Mouse (Mus musculus): Measurements from ENCODE around the gene Xrcc4.
"Not testable (repeated sequence)": the region's sequence is repeated elsewhere in the genome, so short reads cannot be mapped to it uniquely, and the experiment has no call there.

Gene Xrcc4

DNA sequence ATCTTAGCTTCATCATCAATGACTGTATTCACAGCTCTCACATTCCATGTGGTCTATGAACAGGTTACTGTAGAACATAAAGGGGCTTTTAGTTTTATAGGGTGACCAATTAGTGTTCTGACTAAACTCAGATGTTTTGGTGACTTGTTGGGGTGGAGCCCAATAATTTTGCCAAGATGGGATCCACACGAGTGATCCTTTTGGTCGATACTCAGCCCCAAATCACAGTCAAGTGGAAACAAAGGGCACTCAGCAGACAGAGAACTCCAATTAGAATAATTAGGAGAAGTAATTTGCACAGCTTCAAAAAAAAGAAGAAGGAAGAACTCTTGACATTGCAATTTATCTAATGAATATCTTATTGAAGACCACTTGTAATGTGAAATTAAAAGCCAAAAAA is 274.9 kb downstream of the Xrcc4 start:
- no peak for DNase-seq (ENCODE audit: low spot score in 2 of 2)

DNA sequence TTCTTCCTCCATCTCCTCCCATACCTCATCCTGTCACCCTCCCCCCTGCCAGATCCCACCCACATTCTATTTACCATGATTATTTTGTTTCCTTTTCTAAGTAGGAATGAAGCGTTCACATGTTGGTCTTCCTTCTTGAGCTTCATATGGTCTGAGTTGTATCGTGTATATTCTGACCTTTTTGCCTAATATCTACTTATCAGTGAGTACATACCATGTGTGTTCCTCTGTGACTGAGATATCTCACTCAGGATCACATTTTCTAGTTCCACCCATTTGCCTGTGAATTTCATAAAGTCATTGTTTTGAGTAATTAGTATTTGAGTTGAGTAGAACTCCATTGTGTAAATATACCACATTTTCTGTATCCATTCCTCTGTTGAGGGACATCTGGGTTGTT is 277.2 kb downstream of the Xrcc4 start:
- no peak for DNase-seq (ENCODE audit: low spot score in 2 of 2)

GRCm38 (mm10) chr13:89809024-89809423 is 280.4 kb downstream of the Xrcc4 start:
- DNase-seq (ENCODE audit: low spot score in 2 of 2), result no peak

- DNase-seq (ENCODE audit: low spot score in 2 of 2), result no peak
These were observed 287.5 kb downstream of the Xrcc4 start for GRCm38 (mm10) chr13:89801901-89802300.

- no peak for DNase-seq (ENCODE audit: low spot score in 2 of 2)
These were observed 291.7 kb downstream of the Xrcc4 start for GRCm38 (mm10) chr13:89797721-89798120.

DNA sequence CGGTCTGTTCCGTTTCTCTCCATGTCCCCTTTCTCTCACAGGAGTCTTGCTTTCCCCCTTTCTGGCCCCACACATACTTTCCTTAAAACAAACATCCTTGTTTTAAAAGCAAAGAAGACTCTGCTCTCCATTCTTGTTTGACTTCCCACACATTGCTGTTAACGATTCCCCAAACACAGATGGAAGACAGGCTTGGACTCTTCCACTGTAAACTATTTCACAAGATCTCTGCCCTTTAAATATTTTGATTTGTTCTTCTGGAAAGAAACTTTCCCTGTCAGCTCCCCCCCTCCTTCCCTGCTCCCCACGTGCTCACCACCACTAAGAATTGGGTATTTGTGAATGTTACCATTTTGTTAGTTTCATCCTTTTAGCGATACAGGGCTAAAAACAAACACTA is 297.9 kb downstream of the Xrcc4 start:
- DNase-seq (ENCODE audit: low spot score in 2 of 2), result no peak

DNA sequence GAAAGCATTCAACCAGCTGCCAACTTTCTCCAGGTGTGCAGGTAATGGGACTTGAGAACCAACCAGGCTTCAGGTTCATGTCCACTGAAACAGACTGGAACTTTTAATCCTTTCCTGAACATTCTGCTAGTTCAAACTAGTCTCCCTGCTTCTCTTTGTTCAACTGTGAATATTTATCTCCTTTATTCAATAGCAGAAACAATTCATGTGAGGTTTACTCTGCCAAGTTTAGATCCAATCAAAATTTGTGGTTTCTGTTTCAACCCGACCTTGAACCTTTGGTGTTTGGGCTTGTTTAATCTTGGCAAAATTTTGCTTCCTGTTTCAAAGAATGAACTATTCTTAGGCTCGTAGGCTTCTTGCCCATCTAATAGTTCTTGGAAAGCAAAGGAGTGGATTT is 306.5 kb downstream of the Xrcc4 start:
- DNase-seq (ENCODE audit: low spot score in 2 of 2), result no peak

GRCm38 (mm10) chr13:89780276-89780675 is 309.1 kb downstream of the Xrcc4 start:
- DNase-seq (ENCODE audit: low spot score in 2 of 2), result no peak

- peak in 1 of 2 experiments; percentile 31 for DNase-seq (ENCODE audit: low spot score in 2 of 2)
These were observed 310.0 kb downstream of the Xrcc4 start for GRCm38 (mm10) chr13:89779208-89779911.

GRCm38 (mm10) chr13:89777764-89778163 is 311.6 kb downstream of the Xrcc4 start:
- DNase-seq (ENCODE audit: low spot score in 2 of 2), result no peak

DNA sequence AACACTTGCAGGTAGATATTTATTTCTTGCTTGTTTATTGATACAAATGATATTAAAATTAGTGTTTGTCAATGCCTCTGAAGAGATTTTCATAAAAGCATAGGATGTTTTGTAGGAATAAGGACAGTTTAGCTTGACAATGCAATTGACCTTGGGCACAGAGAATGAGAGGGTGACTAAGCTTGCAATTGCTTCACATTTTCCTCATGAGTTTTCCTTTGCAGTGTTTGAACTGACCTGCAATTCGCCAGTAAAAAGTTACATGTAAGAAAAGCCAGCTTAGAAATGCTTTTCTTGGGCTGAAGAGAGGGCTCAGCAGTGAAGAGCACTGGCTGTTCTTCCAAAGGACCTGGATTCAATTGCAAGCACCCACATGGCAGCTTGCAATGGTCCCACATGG is 312.3 kb downstream of the Xrcc4 start:
- DNase-seq (ENCODE audit: low spot score in 2 of 2), result no peak

- DNase-seq (ENCODE audit: low spot score in 2 of 2), result no peak
These were observed 322.9 kb downstream of the Xrcc4 start for GRCm38 (mm10) chr13:89766551-89766950.

DNA sequence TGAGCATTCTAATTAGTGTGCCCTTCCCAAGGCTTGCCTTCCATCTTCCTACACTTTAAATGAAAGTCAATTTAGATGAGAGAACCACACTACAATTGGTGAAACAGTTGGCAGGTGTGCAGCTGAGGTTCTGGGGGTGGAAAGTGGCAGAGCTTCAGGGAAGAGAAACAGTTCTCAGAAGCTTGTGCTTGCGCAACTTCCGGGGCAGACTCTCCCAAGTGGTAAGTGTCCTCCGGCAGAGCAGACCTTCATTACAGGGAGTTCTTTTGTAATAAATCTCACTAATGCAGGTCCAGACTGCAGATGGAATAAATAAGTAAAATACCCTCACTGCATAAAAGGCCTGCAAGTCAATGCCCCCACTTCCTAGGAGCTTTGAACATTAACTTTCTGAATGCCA is 323.4 kb downstream of the Xrcc4 start:
- DNase-seq (ENCODE audit: low spot score in 2 of 2), result no peak

DNA sequence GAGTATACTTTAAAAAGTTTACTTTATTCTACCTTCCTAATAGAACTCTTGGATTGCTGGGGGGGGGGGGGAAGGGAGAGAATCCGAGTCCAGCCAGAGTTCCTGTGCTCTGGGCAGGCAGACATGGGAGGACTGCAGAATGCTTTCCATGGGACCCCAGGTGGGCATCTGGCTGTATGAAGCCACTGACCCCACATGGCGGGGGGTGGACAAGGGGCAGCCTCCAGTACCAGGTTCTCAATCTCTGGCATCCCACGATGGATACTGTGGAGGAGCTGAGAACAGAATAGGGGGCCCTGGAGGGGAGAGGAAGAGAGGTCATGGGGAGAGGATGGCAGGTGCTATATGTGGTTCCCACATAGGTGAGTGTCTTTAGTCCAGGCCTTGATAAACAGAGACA is 327.1 kb downstream of the Xrcc4 start:
- no peak for DNase-seq (ENCODE audit: low spot score in 2 of 2)

DNA sequence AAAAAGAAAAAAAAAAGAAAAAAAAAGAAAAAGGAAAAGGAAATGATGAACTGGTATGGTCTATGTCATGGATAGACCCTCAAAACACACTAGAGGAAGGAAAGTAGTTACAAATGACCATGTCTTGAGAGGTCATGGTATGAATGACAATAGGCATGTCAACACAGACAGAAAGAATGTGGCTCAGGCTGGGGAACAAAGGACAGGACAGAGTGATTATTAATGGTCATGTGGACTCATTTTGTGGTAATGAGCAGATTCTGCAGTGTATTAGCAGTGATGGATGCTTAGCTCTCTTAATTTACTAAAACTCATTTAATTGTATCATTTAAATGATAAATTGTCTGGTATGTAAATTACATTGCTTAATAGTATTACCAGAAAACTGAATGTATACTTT is 333.1 kb downstream of the Xrcc4 start:
- no peak for DNase-seq (ENCODE audit: low spot score in 2 of 2)

DNA sequence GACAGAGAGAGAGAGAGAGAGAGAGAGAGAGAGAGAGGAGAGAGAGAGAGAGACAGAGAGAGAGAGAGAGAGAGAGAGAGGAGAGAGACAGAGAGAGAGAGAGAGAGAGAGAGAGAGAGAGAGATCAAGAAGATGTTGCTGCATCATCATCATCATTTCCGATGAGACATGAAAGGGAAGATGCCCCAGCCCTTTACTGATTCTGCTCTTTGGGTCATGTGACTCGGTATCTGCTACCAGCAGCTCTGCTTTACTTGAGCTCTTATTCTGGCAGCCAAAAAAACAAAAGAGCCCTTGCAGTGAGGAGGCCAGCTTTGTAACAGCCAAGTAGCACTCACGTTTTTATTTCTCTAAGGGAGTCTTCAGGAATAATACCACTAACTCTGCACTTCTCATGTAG is 338.8 kb downstream of the Xrcc4 start:
- not testable (repeated sequence) for DNase-seq (ENCODE audit: low spot score in 2 of 2)

DNA sequence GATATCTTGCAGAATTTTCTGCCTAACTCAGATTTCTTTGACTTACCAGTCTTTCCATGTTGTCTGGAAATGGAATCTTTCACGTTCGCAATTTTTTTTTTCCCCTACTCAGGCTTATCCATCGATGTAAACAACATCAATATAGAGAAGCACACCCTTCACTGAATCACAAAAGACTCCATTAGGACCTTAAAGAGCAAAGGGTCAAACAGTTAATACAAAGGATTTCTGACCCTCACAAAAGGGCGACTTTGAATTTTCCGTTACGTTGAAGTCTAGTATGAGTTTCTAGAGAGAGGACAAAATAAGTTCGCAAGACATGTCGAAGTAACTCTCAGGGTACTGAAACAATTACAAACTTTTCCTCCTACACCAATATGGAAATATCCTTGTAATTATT is 346.2 kb downstream of the Xrcc4 start:
- no peak for DNase-seq (ENCODE audit: low spot score in 2 of 2)

- no peak for DNase-seq (ENCODE audit: low spot score in 2 of 2)
These were observed 346.7 kb downstream of the Xrcc4 start for GRCm38 (mm10) chr13:89742686-89743200.

GRCm38 (mm10) chr13:89741766-89742685 is 347.4 kb downstream of the Xrcc4 start, which contains the start of gene Vcan:
TSS of gene Vcan (minus strand) at chr13:89742509.
- peak; percentile 25 to 27 for DNase-seq (ENCODE audit: low spot score in 2 of 2)

GRCm38 (mm10) chr13:89741116-89741551 is 348.3 kb downstream of the Xrcc4 start:
- peak in 1 of 2 experiments; percentile 12 for DNase-seq (ENCODE audit: low spot score in 2 of 2)

DNA sequence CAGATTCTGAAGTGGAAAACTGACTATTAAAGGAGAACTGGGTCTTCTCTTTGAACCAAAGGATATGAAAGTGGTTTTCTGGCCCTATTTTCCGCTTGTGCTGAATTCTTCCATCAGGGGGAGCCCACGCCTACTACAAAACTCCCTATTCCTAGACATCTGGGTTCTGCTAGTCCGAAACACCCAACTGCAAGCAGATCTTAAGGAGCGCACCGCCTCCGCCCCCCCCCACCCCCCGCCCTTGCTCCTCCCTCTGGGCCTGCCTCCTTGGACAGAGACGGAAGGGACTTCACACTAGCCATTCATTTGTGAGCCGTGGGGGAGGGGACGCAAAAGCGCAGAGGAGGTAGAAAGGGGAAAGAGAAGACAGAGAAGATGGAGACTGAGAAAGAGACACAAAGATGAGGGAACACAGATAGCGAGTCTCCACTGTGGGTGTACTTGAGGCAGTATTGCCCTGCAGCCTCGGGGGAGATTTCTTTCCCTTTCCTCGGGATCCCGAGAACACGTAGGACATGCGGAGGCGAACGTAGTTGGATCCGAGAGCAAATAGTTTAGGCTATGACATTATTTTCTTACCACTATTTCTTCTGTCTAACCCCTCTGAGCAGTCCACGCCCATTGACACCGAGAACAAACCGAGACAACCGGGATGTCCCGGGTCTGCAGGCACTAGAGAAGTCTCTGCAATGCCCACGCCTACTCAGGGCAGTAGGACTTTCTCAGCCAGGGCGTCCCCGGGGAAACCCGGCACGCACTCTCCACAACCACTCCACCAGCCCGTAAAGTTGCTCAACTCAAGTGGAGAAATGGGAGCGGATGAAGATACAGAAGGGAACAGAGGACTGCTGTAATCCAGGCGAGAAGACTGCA is 348.9 kb downstream of the Xrcc4 start:
- DNase-seq (ENCODE audit: low spot score in 2 of 2), result peak; percentile 73 to 78
